Mouse (Mus musculus): Measurements from ENCODE around the gene Lacc1. TPM values are rescaled to one million over a fixed set of nuclear protein-coding genes. Genes with fewer than 3 reads are reported as not detected.

Lacc1 gene
- total RNA-seq, 2 experiments from 2014 or later, result 0.68 to 0.95 TPM

GRCm38 (mm10) chr14:76979569-76979968, 57.1 kb downstream of the Lacc1 start:
- no peak for DNase-seq (ENCODE audit: low spot score)

Other genes starting within 250 kb of the Lacc1 start
- 1 to 10 TPM; 1.3 to 2.1 TPM for gene Ccdc122, start 132 bp downstream of the Lacc1 start, total RNA-seq (2021)
- gene Enox1, start 119.9 kb upstream of the Lacc1 start, total RNA-seq (2021), result 1 to 10 TPM; 1.0 to 1.2 TPM